Comparison of ENCODE assay signal across 14 mouse cellular contexts in genomic region chr19:12473201-12473641, GRCm38 (mm10). TPM values are rescaled to one million over a fixed set of nuclear protein-coding genes. Genes with fewer than 3 reads are reported as not detected.
DNase-seq lines count a peak whose midpoint lies in the region; ATAC-seq lines count a peak whose summit lies in the region.
"Had no signal": no experiment of that assay in that cellular context is flagged by ENCODE, and none has a peak within 500 bp of the region (broad histone marks: within the 10 kb centered on the region; RNA-seq: fewer than 3 reads in every experiment).

No protein-coding gene starts in this region.

- no peaks in the 10 kb centered on the region for H3K36me3 ChIP-seq in heart, embryonic 16.5 days (ENCODE audit: control insufficient read depth, insufficient read depth)
- H3K36me3 ChIP-seq: limb, embryonic 12.5 days had no signal

- H3K27me3 ChIP-seq in heart, embryonic 16.5 days (ENCODE audit: control insufficient read depth, insufficient read depth, low read length) = no peaks in the 10 kb centered on the region
- H3K27me3 ChIP-seq: limb, embryonic 12.5 days had no signal

- H3K27ac ChIP-seq in heart, embryonic 16.5 days (ENCODE audit: low read length) = peak overlapping the region; percentile 39; the same call in 1 of the 2 replicates
- H3K27ac ChIP-seq: limb, embryonic 12.5 days had no signal

- H3K4me3 ChIP-seq in heart, embryonic 16.5 days (ENCODE audit: low read length) = no peak overlapping the region
- H3K4me3 ChIP-seq: limb, embryonic 12.5 days had no signal

- no peak overlapping the region for H3K4me2 ChIP-seq in heart, embryonic 16.5 days (ENCODE audit: low read depth, low read length)
- H3K4me2 ChIP-seq: limb, embryonic 12.5 days had no signal

- no peaks in the 10 kb centered on the region for H3K9me3 ChIP-seq in heart, embryonic 16.5 days (replicated peaks; ENCODE audit: control insufficient read depth, low read length)
- H3K9me3 ChIP-seq: limb, embryonic 12.5 days had no signal

- H3K9ac ChIP-seq in heart, embryonic 16.5 days (ENCODE audit: low read length) = no peak overlapping the region
- H3K9ac ChIP-seq: limb, embryonic 12.5 days had no signal

- H3K4me1 ChIP-seq in heart, embryonic 16.5 days (ENCODE audit: control insufficient read depth, insufficient read depth, low read length) = peaks cover 26% of the 10 kb centered on the region

- no peak for DNase-seq in heart, postnatal 4 days
- DNase-seq in 3134 (ENCODE audit: extremely low read depth, insufficient read length, low spot score) = peak; percentile 38
- DNase-seq in Muller cell, postnatal 12 days (ENCODE audit: inconsistent ontology term) = peak; percentile 65
- no peak for DNase-seq in frontal cortex, adult 2 months (ENCODE audit: extremely low spot score in 1 of 2, low spot score in 1 of 2)
- DNase-seq in frontal cortex, postnatal 10 days (ENCODE audit: low spot score in 2 of 2) = no peak
- DNase-seq in thymus, postnatal 36 days = no peak
- DNase-seq: cerebellum, postnatal 36 days; gastrocnemius, postnatal 10 days had no signal

- ATAC-seq in heart, embryonic 16.5 days (replicated peaks; ENCODE audit: extremely low read depth, insufficient read depth, low FRiP score) = no peak
- peak; percentile 47 for ATAC-seq in inflammation-experienced regulatory T-cells, adult 6 months
- ATAC-seq: intestine, postnatal 0 days had no signal

- 69% methylated on average over 4 of the region's 4 CpGs for WGBS in heart, embryonic 16.5 days

RNA-seq across cellular contexts. Expression of gene Mpeg1, which starts 12.6 kb away (rescaled TPM):
- 0.37 and 0.41 TPM in 2 replicates for polyA plus RNA-seq in heart, embryonic 16.5 days (2015; fragmentation: Nextera tagmentation; extraction: Ambion mirVana)
- total RNA-seq in heart, postnatal 4 days (2021) = 1 to 10 TPM; 4.5 to 5.7 TPM
- polyA plus RNA-seq in inflammation-experienced regulatory T-cells, adult 6 months (2017; shearing (Covaris generic)) = under 1 TPM in 2 of 3 experiments, not detected in 1; 0.17 to 0.97 TPM
- polyA plus RNA-seq in frontal cortex, adult 2 months (2012; rRNA removed) = 8.7 and 12.4 TPM in 2 replicates

RNA-seq across cellular contexts. Expression of gene Dtx4, which starts 28.0 kb away (rescaled TPM):
- 2.6 and 3.2 TPM in 2 replicates for polyA plus RNA-seq in heart, embryonic 16.5 days (2015; fragmentation: Nextera tagmentation; extraction: Ambion mirVana)
- 1 to 10 TPM; 7.7 to 8.9 TPM for total RNA-seq in heart, postnatal 4 days (2021)
- 10 to 100 TPM in 2 of 3 experiments, under 1 TPM in 1; 0.96 to 13.7 (median 11.0) TPM for polyA plus RNA-seq in inflammation-experienced regulatory T-cells, adult 6 months (2017; shearing (Covaris generic))
- polyA plus RNA-seq in frontal cortex, adult 2 months (2012; rRNA removed) = 19.2 and 21.1 TPM in 2 replicates

RNA-seq across cellular contexts. Expression of gene Pfpl, which starts 45.5 kb away (rescaled TPM):
- not detected in 2 replicates for polyA plus RNA-seq in heart, embryonic 16.5 days (2015; fragmentation: Nextera tagmentation; extraction: Ambion mirVana)
- total RNA-seq in heart, postnatal 4 days (2021) = not detected
- not detected for polyA plus RNA-seq in inflammation-experienced regulatory T-cells, adult 6 months (2017; shearing (Covaris generic))
- not detected in 2 replicates for polyA plus RNA-seq in frontal cortex, adult 2 months (2012; rRNA removed)
- total RNA-seq: gastrocnemius, postnatal 10 days; layer of hippocampus, adult 18-20 months had no signal
- polyA plus RNA-seq: heart, postnatal 0 days; intestine, postnatal 0 days; limb, embryonic 12.5 days had no signal

RNA-seq across cellular contexts. Expression of gene Olfr1441, which starts 56.0 kb away (rescaled TPM):
- not detected in 2 replicates for polyA plus RNA-seq in heart, embryonic 16.5 days (2015; fragmentation: Nextera tagmentation; extraction: Ambion mirVana)
- total RNA-seq in heart, postnatal 4 days (2021) = not detected
- polyA plus RNA-seq in inflammation-experienced regulatory T-cells, adult 6 months (2017; shearing (Covaris generic)) = not detected
- not detected in 2 replicates for polyA plus RNA-seq in frontal cortex, adult 2 months (2012; rRNA removed)
- total RNA-seq: gastrocnemius, postnatal 10 days; layer of hippocampus, adult 18-20 months had no signal
- polyA plus RNA-seq: heart, postnatal 0 days; intestine, postnatal 0 days; limb, embryonic 12.5 days had no signal

Comparison
In these comparisons a context has a peak if more than half of its experiments do, and no peak if none do; other contexts are left out.
1. DNase-seq: peak in 3134 (single experiment) and Muller cell, postnatal 12 days (single experiment); none in heart, postnatal 4 days (single experiment), frontal cortex, adult 2 months (0 of 2), frontal cortex, postnatal 10 days (0 of 2) and thymus, postnatal 36 days (0 of 2).